Mouse (Mus musculus) liver, embryonic 14 days (tissue): ENCODE results near the gene Klk14. TPM values are rescaled to one million over a fixed set of nuclear protein-coding genes. Genes with fewer than 3 reads are reported as not detected.

ENCODE experiments used
- polyA plus RNA-seq: library from polyadenylated mRNA; depleted of rRNA; stranded (reverse); fragments of >200 nt; gene quantifications from 2 replicates; pipeline ENCODE4 v1.2.3, GENCODE M21; 2012; rRNA removed

Klk14 gene
- polyA plus RNA-seq = 0.03 TPM in 2 replicates

GRCm38 (mm10) chr7:43690118-43690517 is at the start of gene Klk14:
TSS of gene Klk14 (plus strand) at chr7:43690418.

GRCm38 (mm10) chr7:43660002-43660401 is 30.2 kb upstream of the Klk14 start, which contains the start of gene Siglece:
TSS of gene Siglece (minus strand) at chr7:43660161.

GRCm38 (mm10) chr7:43671809-43672580 is 18.2 kb upstream of the Klk14 start, which contains the start of gene Ctu1:
TSS of gene Ctu1 (plus strand) at chr7:43672016.

GRCm38 (mm10) chr7:43712267-43712666 is 22.0 kb downstream of the Klk14 start, which contains the start of gene Klk13:
TSS of gene Klk13 (plus strand) at chr7:43712567.

Other genes with a start within 250 kb of the Klk14 start
- not detected in 2 replicates for gene Cldnd2, start 249.6 kb upstream of the Klk14 start, polyA plus RNA-seq
- 127 and 139 TPM in 2 replicates for gene Etfb, start 246.3 kb upstream of the Klk14 start, polyA plus RNA-seq
- gene Gm45233, start 246.3 kb upstream of the Klk14 start, polyA plus RNA-seq = 0.12 and 0.28 TPM in 2 replicates
- 0.43 and 0.80 TPM in 2 replicates for gene Vsig10l, start 227.3 kb upstream of the Klk14 start, polyA plus RNA-seq
- 0.03 and 0.09 TPM in 2 replicates for gene Iglon5, start 200.3 kb upstream of the Klk14 start, polyA plus RNA-seq
- not detected in 2 replicates for gene 4931406B18Rik, start 184.5 kb upstream of the Klk14 start, polyA plus RNA-seq
- gene Cd33, start 146.0 kb upstream of the Klk14 start, polyA plus RNA-seq = 0.93 and 1.2 TPM in 2 replicates
- 0.29 and 0.36 TPM in 2 replicates for gene Zfp658, start 128.2 kb upstream of the Klk14 start, polyA plus RNA-seq
- gene Zfp719, start 110.8 kb upstream of the Klk14 start, polyA plus RNA-seq = 0.72 and 0.96 TPM in 2 replicates
- gene Zfp819, start 83.2 kb upstream of the Klk14 start, polyA plus RNA-seq = 0.02 TPM in 1 of 2 replicates, not detected in the other
- not detected in 2 replicates for gene Ceacam18, start 55.7 kb upstream of the Klk14 start, polyA plus RNA-seq
- gene Siglece, start 30.3 kb upstream of the Klk14 start, polyA plus RNA-seq = 1.2 and 2.0 TPM in 2 replicates
- 2.7 and 3.1 TPM in 2 replicates for gene Ctu1, start 18.4 kb upstream of the Klk14 start, polyA plus RNA-seq
- gene Klk13, start 22.1 kb downstream of the Klk14 start, polyA plus RNA-seq = 0.02 and 0.03 TPM in 2 replicates
- gene Klk12, start 78.5 kb downstream of the Klk14 start, polyA plus RNA-seq = not detected in 2 replicates
- gene Klk11, start 84.2 kb downstream of the Klk14 start, polyA plus RNA-seq = not detected in 2 replicates
- not detected in 2 replicates for gene Klk10, start 90.6 kb downstream of the Klk14 start, polyA plus RNA-seq
- not detected in 2 replicates for gene Klk9, start 101.5 kb downstream of the Klk14 start, polyA plus RNA-seq
- 3.8 and 4.5 TPM in 2 replicates for gene Klk8, start 107.2 kb downstream of the Klk14 start, polyA plus RNA-seq
- 0.02 TPM in 1 of 2 replicates, not detected in the other for gene Klk7, start 120.9 kb downstream of the Klk14 start, polyA plus RNA-seq
- not detected in 2 replicates for gene Klk6, start 134.1 kb downstream of the Klk14 start, polyA plus RNA-seq
- gene Klk5, start 151.6 kb downstream of the Klk14 start, polyA plus RNA-seq = not detected in 2 replicates
- gene Klk4, start 190.7 kb downstream of the Klk14 start, polyA plus RNA-seq = not detected in 2 replicates
- not detected in 2 replicates for gene Klk15, start 243.3 kb downstream of the Klk14 start, polyA plus RNA-seq